Comparison of ENCODE assay signal across 33 mouse cellular contexts in genomic region chr7:126218311-126218710, GRCm38 (mm10).
"Had no signal": no experiment of that assay in that cellular context is flagged by ENCODE, and none has a peak within 500 bp of the region (broad histone marks: within the 10 kb centered on the region; RNA-seq: fewer than 3 reads in every experiment).

No protein-coding gene starts in this region.

- H3K36me3 ChIP-seq: heart, embryonic 12.5 days; heart, embryonic 13.5 days; heart, embryonic 15.5 days; hindbrain, embryonic 10.5 days; hindbrain, embryonic 12.5 days; hindbrain, embryonic 13.5 days; hindbrain, embryonic 15.5 days; intestine, embryonic 15.5 days; kidney, embryonic 15.5 days had no signal

- H3K4me2 ChIP-seq: heart, embryonic 12.5 days; heart, embryonic 13.5 days; heart, embryonic 15.5 days; hindbrain, embryonic 12.5 days; hindbrain, embryonic 13.5 days; hindbrain, embryonic 14.5 days; hindbrain, embryonic 15.5 days; intestine, embryonic 15.5 days; kidney, embryonic 15.5 days had no signal

- H3K4me3 ChIP-seq: heart, embryonic 12.5 days; heart, embryonic 13.5 days; heart, embryonic 15.5 days; hindbrain, embryonic 10.5 days; hindbrain, embryonic 12.5 days; hindbrain, embryonic 13.5 days; hindbrain, embryonic 15.5 days; intestine, embryonic 15.5 days; kidney, embryonic 15.5 days; layer of hippocampus, adult 2 months; left cerebral cortex, adult 2 months had no signal

- H3K9ac ChIP-seq: heart, embryonic 12.5 days; heart, embryonic 13.5 days; heart, embryonic 15.5 days; hindbrain, embryonic 12.5 days; hindbrain, embryonic 13.5 days; hindbrain, embryonic 14.5 days; hindbrain, embryonic 15.5 days; intestine, embryonic 15.5 days; kidney, embryonic 15.5 days had no signal

- H3K27ac ChIP-seq: heart, embryonic 13.5 days; heart, embryonic 15.5 days; hindbrain, embryonic 10.5 days; hindbrain, embryonic 12.5 days; hindbrain, embryonic 13.5 days; hindbrain, embryonic 14.5 days; hindbrain, embryonic 15.5 days; hindbrain, postnatal 0 days; intestine, embryonic 15.5 days; kidney, embryonic 15.5 days; kidney, postnatal 0 days; layer of hippocampus, adult 2 months; left cerebral cortex, adult 2 months had no signal

- H3K4me1 ChIP-seq: hindbrain, embryonic 12.5 days; hindbrain, embryonic 13.5 days; hindbrain, embryonic 15.5 days; intestine, embryonic 15.5 days; kidney, embryonic 15.5 days had no signal

- ATAC-seq: hindbrain, embryonic 16.5 days; hindbrain, postnatal 0 days; inflammation-experienced regulatory T-cells, adult 6 months; intestine, embryonic 15.5 days; intestine, embryonic 16.5 days; intestine, postnatal 0 days had no signal

- H3K9me3 ChIP-seq: heart, embryonic 13.5 days; heart, embryonic 15.5 days; hindbrain, embryonic 10.5 days; hindbrain, embryonic 12.5 days; hindbrain, embryonic 13.5 days; hindbrain, embryonic 15.5 days; intestine, embryonic 15.5 days; kidney, embryonic 15.5 days had no signal

- H3K27me3 ChIP-seq: heart, embryonic 12.5 days; heart, embryonic 13.5 days; heart, embryonic 15.5 days; hindbrain, embryonic 12.5 days; hindbrain, embryonic 13.5 days; hindbrain, embryonic 15.5 days; intestine, embryonic 15.5 days; kidney, embryonic 15.5 days had no signal

- DNase-seq: heart, postnatal 10 days; heart, postnatal 14 days; heart, postnatal 36 days; heart, postnatal 4 days; kidney, adult 11 months; kidney, adult 18-20 months; kidney, adult 2 months; kidney, adult 8-10 months; kidney, adult 9 months; kidney, postnatal 10 days; kidney, postnatal 25 days; kidney, postnatal 36 days; kidney, postnatal 4 days; layer of hippocampus, adult 9-11 months; layer of hippocampus, postnatal 36 days had no signal
